Mouse (Mus musculus): ENCODE results near the gene Atp13a3. TPM values are rescaled to one million over a fixed set of nuclear protein-coding genes. Genes with fewer than 3 reads are reported as not detected.
"Not testable (repeated sequence)": the region's sequence is repeated elsewhere in the genome, so short reads cannot be mapped to it uniquely, and the experiment has no call there.

The Atp13a3 gene
- polyA plus RNA-seq, 1 experiment from 2014 or later = 84.9 TPM

- DNase-seq (ENCODE audit: low read depth, low spot score) = no peak
- ChIA-PET CTCF (interaction anchor here (0.9 to 2.2 kb wide), 4 partner anchors 11 to 132 kb away, joined by 3 to 9 read pairs (median 4); no protein-coding TSS in a partner anchor), POLR2A (interaction anchor here (1.3 to 1.8 kb wide), 2 partner anchors 114 to 124 kb away, joined by 3 to 4 read pairs; no protein-coding TSS in a partner anchor)
- in situ Hi-C loops (cut with MboI; ENCODE audit: low pct_unique_long_range_greater_than_20kb) = no loop called here
- H3K27me3 ChIP-seq = no peaks in the 10 kb centered on the region
- no peak for TF ChIP-seq CTCF (IDR thresholded peaks at IDR 0.05)
- no peak for ATAC-seq
Measured at GRCm38 (mm10) chr16:30389210-30389684, 16.5 kb downstream of the Atp13a3 start.

- CTCF ChIA-PET = interaction anchor here (0.9 to 2.2 kb wide), 3 partner anchors 11 to 132 kb away, joined by 3 to 9 read pairs (median 3); no protein-coding TSS in a partner anchor
- no peak for TF ChIP-seq CTCF (IDR thresholded peaks at IDR 0.05)
- DNase-seq (ENCODE audit: low read depth, low spot score) = no peak
- in situ Hi-C loops (cut with MboI; ENCODE audit: low pct_unique_long_range_greater_than_20kb) = no loop called here
- POLR2A ChIA-PET = interaction anchor here (1.3 to 1.8 kb wide), 2 partner anchors 115 to 124 kb away, joined by 3 to 4 read pairs; no protein-coding TSS in a partner anchor
- peak; percentile 73 for ATAC-seq
- H3K27me3 ChIP-seq = no peaks in the 10 kb centered on the region
Measured at GRCm38 (mm10) chr16:30388522-30389209, 17.1 kb downstream of the Atp13a3 start.

GRCm38 (mm10) chr16:30387871-30388460 is 17.8 kb downstream of the Atp13a3 start:
- ATAC-seq (peak; percentile 40), DNase-seq (ENCODE audit: low read depth, low spot score) (no peak)
- CTCF ChIA-PET = interaction anchor here (1.3 to 1.8 kb wide), 2 partner anchors 13 to 116 kb away, joined by 4 to 5 read pairs; no protein-coding TSS in a partner anchor
- POLR2A ChIA-PET = interaction anchor here (0.7 kb wide), 1 partner anchor 103 kb away, joined by 4 read pairs; no protein-coding TSS in a partner anchor
- in situ Hi-C loops (cut with MboI; ENCODE audit: low pct_unique_long_range_greater_than_20kb) = no loop called here
- TF ChIP-seq CTCF (IDR thresholded peaks at IDR 0.05) = no peak
- no peaks in the 10 kb centered on the region for H3K27me3 ChIP-seq

- CTCF ChIA-PET = interaction anchor here (0.6 to 1.8 kb wide), 3 partner anchors 12 to 694 kb away, joined by 3 to 5 read pairs (median 4); no protein-coding TSS in a partner anchor
- no peak for ATAC-seq
- H3K27me3 ChIP-seq = no peaks in the 10 kb centered on the region
- in situ Hi-C loops (cut with MboI; ENCODE audit: low pct_unique_long_range_greater_than_20kb) = no loop called here
- POLR2A ChIA-PET = interaction anchor here (0.7 kb wide), 2 partner anchors 104 to 552 kb away, joined by 4 read pairs; no protein-coding TSS in a partner anchor
- TF ChIP-seq CTCF (IDR thresholded peaks at IDR 0.05) = no peak
- DNase-seq (ENCODE audit: low read depth, low spot score) = no peak
Measured at GRCm38 (mm10) chr16:30386911-30387439, 18.8 kb downstream of the Atp13a3 start.

- DNase-seq (ENCODE audit: low read depth, low spot score) (no peak), ATAC-seq (no peak)
- POLR2A ChIA-PET = interaction anchor here (0.7 to 1.1 kb wide), 2 partner anchors 127 to 129 kb away, joined by 3 read pairs; no protein-coding TSS in a partner anchor
- in situ Hi-C loops (cut with MboI; ENCODE audit: low pct_unique_long_range_greater_than_20kb) = no loop called here
- no peaks in the 10 kb centered on the region for H3K27me3 ChIP-seq
- no peak for TF ChIP-seq CTCF (IDR thresholded peaks at IDR 0.05)
- CTCF ChIA-PET = interaction anchor here (2.2 kb wide), 1 partner anchor 134 kb away, joined by 6 read pairs; no protein-coding TSS in a partner anchor
Measured at GRCm38 (mm10) chr16:30385531-30385930, 20.2 kb downstream of the Atp13a3 start.

- POLR2A ChIA-PET = interaction anchor here (0.7 to 1.2 kb wide), 3 partner anchors 14 to 143 kb away, joined by 3 to 5 read pairs (median 3); no protein-coding TSS in a partner anchor
- no peaks in the 10 kb centered on the region for H3K27me3 ChIP-seq
- no peak for TF ChIP-seq CTCF (IDR thresholded peaks at IDR 0.05)
- DNase-seq (ENCODE audit: low read depth, low spot score) = no peak
- no peak for ATAC-seq
- in situ Hi-C loops (cut with MboI; ENCODE audit: low pct_unique_long_range_greater_than_20kb) = loop anchor here (5.0 kb wide), 1 partner anchor 136 kb away; no protein-coding TSS in a partner anchor
- CTCF ChIA-PET = interaction anchor here (1.1 to 2.3 kb wide), 6 partner anchors 11 to 148 kb away, joined by 3 to 16 read pairs (median 4); no protein-coding TSS in a partner anchor
Measured at GRCm38 (mm10) chr16:30376237-30376636, 29.5 kb downstream of the Atp13a3 start.

- H3K27me3 ChIP-seq = no peaks in the 10 kb centered on the region
- TF ChIP-seq CTCF (IDR thresholded peaks at IDR 0.05) = no peak
- DNase-seq (ENCODE audit: low read depth, low spot score) = no peak
- ATAC-seq = no peak
- in situ Hi-C loops (cut with MboI; ENCODE audit: low pct_unique_long_range_greater_than_20kb) = loop anchor here (5.0 kb wide), 1 partner anchor 137 kb away; no protein-coding TSS in a partner anchor
- CTCF ChIA-PET = interaction anchor here (0.8 to 2.3 kb wide), 5 partner anchors 12 to 150 kb away, joined by 3 to 16 read pairs (median 4); no protein-coding TSS in a partner anchor
- POLR2A ChIA-PET = interaction anchor here (0.6 to 1.0 kb wide), 2 partner anchors 129 to 132 kb away, joined by 3 to 5 read pairs; no protein-coding TSS in a partner anchor
Measured at GRCm38 (mm10) chr16:30374927-30375326, 30.8 kb downstream of the Atp13a3 start.

- peak; percentile 67 for TF ChIP-seq CTCF (IDR thresholded peaks at IDR 0.05)
- POLR2A ChIA-PET = interaction anchor here (0.6 kb wide), 1 partner anchor 132 kb away, joined by 5 read pairs; no protein-coding TSS in a partner anchor
- no peaks in the 10 kb centered on the region for H3K27me3 ChIP-seq
- CTCF ChIA-PET = interaction anchor here (2.3 kb wide), 1 partner anchor 130 kb away, joined by 16 read pairs; no protein-coding TSS in a partner anchor
- DNase-seq (ENCODE audit: low read depth, low spot score) (no peak), ATAC-seq (no peak)
- in situ Hi-C loops (cut with MboI; ENCODE audit: low pct_unique_long_range_greater_than_20kb) = no loop called here
Measured at GRCm38 (mm10) chr16:30374266-30374665, 31.5 kb downstream of the Atp13a3 start.

GRCm38 (mm10) chr16:30373286-30373685 is 32.5 kb downstream of the Atp13a3 start:
- CTCF ChIA-PET = interaction anchor here (1.5 kb wide), 1 partner anchor 131 kb away, joined by 6 read pairs; no protein-coding TSS in a partner anchor
- H3K27me3 ChIP-seq; DNase-seq (ENCODE audit: low read depth, low spot score); in situ Hi-C loops (cut with MboI; ENCODE audit: low pct_unique_long_range_greater_than_20kb); ATAC-seq: not testable (repeated sequence)
- POLR2A ChIA-PET = interaction anchor here (0.7 kb wide), 1 partner anchor 31 kb away, joined by 4 read pairs; no protein-coding TSS in a partner anchor
- TF ChIP-seq CTCF (IDR thresholded peaks at IDR 0.05) = peak; percentile 28

Data from Patski (cell line).